Mouse (Mus musculus) forebrain, embryonic 13.5 days (tissue): Measurements from ENCODE around the gene Cyp4b1. TPM values are rescaled to one million over a fixed set of nuclear protein-coding genes. Genes with fewer than 3 reads are reported as not detected.
"Not testable (repeated sequence)": the region's sequence is repeated elsewhere in the genome, so short reads cannot be mapped to it uniquely, and the experiment has no call there.

Source experiments
- ATAC-seq: fragments of 200-750 bp; cut with Nextera tagmentation; 2 replicates; pipeline ENCODE4 v1.8.0; 2017
- H3K27ac ChIP-seq: fragments of 300-500 bp; sonication (generic); 2 replicates; pipeline ENCODE4 v1.5.1; 2015; ENCODE audit warnings: inconsistent platforms, mild to moderate bottlenecking, moderate library complexity
- H3K27me3 ChIP-seq: fragments of 300-500 bp; sonication (generic); 2 replicates; pipeline ENCODE4 v1.6.1; 2015; ENCODE audit warnings: mild to moderate bottlenecking, inconsistent platforms
- H3K36me3 ChIP-seq: fragments of 300-500 bp; sonication (generic); 2 replicates; pipeline ENCODE4 v1.6.1; 2015; ENCODE audit warnings: mild to moderate bottlenecking, inconsistent platforms; ENCODE audit not compliant: poor library complexity, severe bottlenecking
- H3K4me1 ChIP-seq: fragments of 300-500 bp; sonication (generic); 2 replicates; pipeline ENCODE4 v1.6.1; 2015; ENCODE audit warnings: inconsistent platforms
- H3K4me2 ChIP-seq: fragments of 300-500 bp; sonication (generic); 2 replicates; pipeline ENCODE4 v1.6.1; 2015; ENCODE audit warnings: inconsistent platforms, mild to moderate bottlenecking, moderate library complexity
- H3K4me3 ChIP-seq: fragments of 300-500 bp; sonication (generic); 2 replicates; pipeline ENCODE4 v1.5.1; 2015; ENCODE audit warnings: mild to moderate bottlenecking, inconsistent platforms
- H3K9ac ChIP-seq: fragments of 300-500 bp; sonication (generic); 2 replicates; pipeline ENCODE4 v1.6.1; 2015; ENCODE audit warnings: mild to moderate bottlenecking, inconsistent platforms
- H3K9me3 ChIP-seq: fragments of 300-500 bp; sonication (generic); replicated peaks from 2 replicates; pipeline ENCODE4 v1.6.1; 2016; ENCODE audit warnings: inconsistent platforms
- WGBS: fragments of 180-500 bp; shearing (Covaris S2); methylation state at CpG from one replicate; pipeline ENCODE4 v1.1.7; 2015; 5-methylcytosine and 5-hydroxymethylcytosine counted together
- polyA plus RNA-seq: library from polyadenylated mRNA; unstranded; fragments of >200 nt; fragmentation: Nextera tagmentation; extraction: Ambion mirVana; gene quantifications from 2 replicates; pipeline ENCODE4 v1.2.1, GENCODE M21; 2015

Cyp4b1 gene
- polyA plus RNA-seq, 1 experiment from 2014 or later, result not detected

GRCm38 (mm10) chr4:115625560-115625959, 22.0 kb downstream of the Cyp4b1 start:
- H3K27ac ChIP-seq, ATAC-seq, H3K9me3 ChIP-seq, H3K4me3 ChIP-seq, H3K27me3 ChIP-seq, H3K4me2 ChIP-seq, H3K4me1 ChIP-seq, H3K9ac ChIP-seq, H3K36me3 ChIP-seq: not testable (repeated sequence)
- 87% methylated on average over 3 of the region's 3 CpGs for WGBS

- ATAC-seq, result no peak
- Histone ChIP-seq H3K9ac (no peak overlapping the region), H3K9me3 (no peaks in the 10 kb centered on the region), H3K27ac (no peak overlapping the region), H3K4me1 (no peaks in the 10 kb centered on the region), H3K36me3 (no peaks in the 10 kb centered on the region), H3K4me3 (no peak overlapping the region), H3K27me3 (no peaks in the 10 kb centered on the region), H3K4me2 (no peak overlapping the region)
These were observed 33.5 kb downstream of the Cyp4b1 start for GRCm38 (mm10) chr4:115614005-115614404.

DNA sequence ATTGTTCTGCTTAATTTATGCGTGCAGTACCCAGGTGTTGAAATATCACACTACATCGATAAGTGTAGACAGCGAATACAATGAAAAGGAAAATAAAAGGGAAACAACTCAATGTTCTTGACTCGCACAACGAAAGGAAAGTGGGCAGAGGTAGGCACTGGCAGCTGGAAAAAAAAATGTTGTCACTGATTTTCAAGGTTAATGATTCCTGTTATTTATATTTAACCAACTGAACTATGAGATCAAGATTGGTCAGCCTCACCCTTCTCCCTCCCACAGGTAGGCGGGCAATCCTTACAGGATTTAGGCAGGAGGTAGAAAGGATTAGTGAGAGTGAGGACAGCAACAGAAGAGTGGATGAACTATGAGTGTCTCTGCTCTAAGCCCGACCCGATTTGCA, 46.9 kb downstream of the Cyp4b1 start, which contains the start of gene Cyp4a32:
TSS of gene Cyp4a32 (plus strand) at position 359 of the 400 bp plus-strand sequence.
- H3K36me3 ChIP-seq, H3K9me3 ChIP-seq, H3K27ac ChIP-seq, H3K9ac ChIP-seq, H3K4me1 ChIP-seq, H3K4me2 ChIP-seq, H3K4me3 ChIP-seq, ATAC-seq, H3K27me3 ChIP-seq: not testable (repeated sequence)
- WGBS, result 87% methylated on average over 8 of the region's 8 CpGs

GRCm38 (mm10) chr4:115596824-115597336, 50.6 kb downstream of the Cyp4b1 start:
- no peak for ATAC-seq
- Histone ChIP-seq H3K27ac (no peak overlapping the region), H3K27me3 (no peaks in the 10 kb centered on the region), H3K9ac (no peak overlapping the region), H3K4me3 (no peak overlapping the region), H3K4me2 (no peak overlapping the region), H3K4me1 (no peaks in the 10 kb centered on the region), H3K9me3 (no peaks in the 10 kb centered on the region), H3K36me3 (no peaks in the 10 kb centered on the region)
- WGBS, result 92% methylated on average over 2 of the region's 2 CpGs

GRCm38 (mm10) chr4:115596357-115596756, 51.2 kb downstream of the Cyp4b1 start:
- WGBS, result 98% methylated on average over 1 of the region's 1 CpGs
- no peaks in the 10 kb centered on the region for H3K9me3 ChIP-seq
- H3K9ac ChIP-seq, result no peak overlapping the region
- H3K4me3 ChIP-seq, result no peak overlapping the region
- H3K27me3 ChIP-seq, result no peaks in the 10 kb centered on the region
- no peak overlapping the region for H3K27ac ChIP-seq
- no peaks in the 10 kb centered on the region for H3K4me1 ChIP-seq
- H3K36me3 ChIP-seq, result no peaks in the 10 kb centered on the region
- ATAC-seq, result no peak
- H3K4me2 ChIP-seq, result no peak overlapping the region

DNA sequence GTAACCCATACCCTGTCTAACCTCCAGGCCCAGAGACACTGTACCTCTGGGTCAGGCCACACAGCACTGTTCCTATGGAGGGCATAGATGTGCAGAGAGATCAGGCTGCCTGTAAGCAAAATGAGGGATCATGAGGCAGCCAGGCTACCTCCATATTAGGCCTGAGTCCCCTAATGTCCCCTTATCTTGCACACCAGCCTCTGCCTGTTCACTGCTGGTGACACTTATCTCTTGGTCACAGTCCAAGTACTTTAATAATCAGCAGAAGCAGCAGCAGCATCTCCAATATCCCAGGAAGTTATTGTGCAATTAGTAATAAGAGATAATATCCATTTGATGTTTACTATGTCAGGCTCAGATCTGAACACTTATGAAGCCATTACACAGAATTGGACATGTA, 64.5 kb downstream of the Cyp4b1 start:
- Histone ChIP-seq H3K4me3 (no peak overlapping the region), H3K27me3 (no peaks in the 10 kb centered on the region), H3K4me2 (no peak overlapping the region), H3K27ac (no peak overlapping the region), H3K9me3 (no peaks in the 10 kb centered on the region), H3K4me1 (no peaks in the 10 kb centered on the region), H3K9ac (no peak overlapping the region), H3K36me3 (no peaks in the 10 kb centered on the region)
- ATAC-seq, result no peak

GRCm38 (mm10) chr4:115575776-115576175, 71.7 kb downstream of the Cyp4b1 start:
- no peaks in the 10 kb centered on the region for H3K27me3 ChIP-seq
- no peak for ATAC-seq
- no peak overlapping the region for H3K4me3 ChIP-seq
- H3K27ac ChIP-seq, result no peak overlapping the region
- H3K36me3 ChIP-seq, result no peaks in the 10 kb centered on the region
- H3K4me1 ChIP-seq, result no peaks in the 10 kb centered on the region
- H3K4me2 ChIP-seq, result no peak overlapping the region
- H3K9me3 ChIP-seq, result no peaks in the 10 kb centered on the region
- H3K9ac ChIP-seq, result no peak overlapping the region
- 80% methylated on average over 2 of the region's 2 CpGs for WGBS

GRCm38 (mm10) chr4:115575255-115575654, 72.3 kb downstream of the Cyp4b1 start:
- no peaks in the 10 kb centered on the region for H3K27me3 ChIP-seq
- no peak overlapping the region for H3K9ac ChIP-seq
- no peak overlapping the region for H3K27ac ChIP-seq
- no peak overlapping the region for H3K4me2 ChIP-seq
- no peaks in the 10 kb centered on the region for H3K36me3 ChIP-seq
- 82% methylated on average over 3 of the region's 3 CpGs for WGBS
- H3K9me3 ChIP-seq, result no peaks in the 10 kb centered on the region
- no peak for ATAC-seq
- H3K4me1 ChIP-seq, result no peaks in the 10 kb centered on the region
- no peak overlapping the region for H3K4me3 ChIP-seq

Other genes starting within 250 kb of the Cyp4b1 start
- not detected in 2 replicates for gene Cyp4a12b, start 236.1 kb downstream of the Cyp4b1 start, polyA plus RNA-seq
- not detected in 2 replicates for gene Cyp4a30b, start 195.1 kb downstream of the Cyp4b1 start, polyA plus RNA-seq
- gene Cyp4a14, start 151.6 kb downstream of the Cyp4b1 start, polyA plus RNA-seq, result not detected in 2 replicates
- gene Cyp4a10, start 129.5 kb downstream of the Cyp4b1 start, polyA plus RNA-seq, result not detected in 2 replicates
- not detected in 2 replicates for gene Cyp4a31, start 84.1 kb downstream of the Cyp4b1 start, polyA plus RNA-seq
- gene Cyp4a32, start 46.8 kb downstream of the Cyp4b1 start, polyA plus RNA-seq, result not detected in 2 replicates
- 23.6 and 23.7 TPM in 2 replicates for gene Efcab14, start 90.0 kb upstream of the Cyp4b1 start, polyA plus RNA-seq
- 0.38 TPM in 1 of 2 replicates, not detected in the other for gene Tex38, start 133.3 kb upstream of the Cyp4b1 start, polyA plus RNA-seq
- gene Atpaf1, start 137.1 kb upstream of the Cyp4b1 start, polyA plus RNA-seq, result 31.1 and 35.8 TPM in 2 replicates
- gene Mob3c, start 180.4 kb upstream of the Cyp4b1 start, polyA plus RNA-seq, result 3.8 and 4.9 TPM in 2 replicates
- gene Mknk1, start 191.5 kb upstream of the Cyp4b1 start, polyA plus RNA-seq, result 21.7 and 23.0 TPM in 2 replicates
- gene Kncn, start 236.7 kb upstream of the Cyp4b1 start, polyA plus RNA-seq, result 0.09 TPM in 1 of 2 replicates, not detected in the other
- gene 6430628N08Rik, start 242.9 kb upstream of the Cyp4b1 start, polyA plus RNA-seq, result 0.25 TPM in 1 of 2 replicates, not detected in the other